Mouse (Mus musculus) small intestine, adult 2 months (tissue): ENCODE measurements around the gene Art3.

Experiments used
- CTCF ChIP-seq: fragments of 200-500 bp; IDR thresholded peaks from 2 replicates; pipeline ENCODE4 v1.5.1; 2012; ENCODE audit warnings: low read depth, mild to moderate bottlenecking, control low read depth, inconsistent platforms, low read length, moderate library complexity, mixed read lengths; ENCODE audit not compliant: insufficient replicate concordance, insufficient read length; ENCODE audit errors: extremely low read depth
- POLR2A ChIP-seq: fragments of 200-500 bp; IDR thresholded peaks from 2 replicates; pipeline ENCODE4 v1.6.1; 2012; ENCODE audit warnings: low read depth, mild to moderate bottlenecking, control low read depth, inconsistent platforms, low read length, moderate library complexity

GRCm38 (mm10) chr5:92302149-92302840 is 29.3 kb upstream of the Art3 start:
- TF ChIP-seq CTCF (no peak), POLR2A (no peak)
